Mouse (Mus musculus) lung, embryonic 14.5 days (tissue): ENCODE measurements around the gene Fkbp1a. TPM values are rescaled to one million over a fixed set of nuclear protein-coding genes. Genes with fewer than 3 reads are reported as not detected.

ENCODE experiments used
- ATAC-seq: fragments of 200-750 bp; cut with Nextera tagmentation; 2 replicates; pipeline ENCODE4 v1.8.0; 2017; ENCODE audit warnings: mild to moderate bottlenecking, moderate TSS enrichment, moderate library complexity; ENCODE audit not compliant: insufficient read depth
- DNase-seq: peaks from one replicate; pipeline ENCODE4 v3.0.0-alpha.2; 2015
- H3K27ac ChIP-seq: fragments of 300-500 bp; sonication (generic); 2 replicates; pipeline ENCODE4 v1.5.1; 2014; ENCODE audit warnings: low read depth, mild to moderate bottlenecking, moderate library complexity
- H3K27me3 ChIP-seq: fragments of 300-500 bp; sonication (generic); 2 replicates; pipeline ENCODE4 v1.6.1; 2014; ENCODE audit warnings: low read length, control low read depth; ENCODE audit not compliant: insufficient read depth
- H3K36me3 ChIP-seq: fragments of 300-500 bp; sonication (generic); 2 replicates; pipeline ENCODE4 v1.6.1; 2014; ENCODE audit warnings: control low read depth; ENCODE audit not compliant: insufficient read depth
- H3K4me1 ChIP-seq: fragments of 300-500 bp; sonication (generic); 2 replicates; pipeline ENCODE4 v1.6.1; 2014; ENCODE audit warnings: antibody characterized with exemption, control low read depth; ENCODE audit not compliant: insufficient read depth
- H3K4me2 ChIP-seq: fragments of 300-500 bp; sonication (generic); 2 replicates; pipeline ENCODE4 v1.6.1; 2014; ENCODE audit warnings: mild to moderate bottlenecking
- H3K4me3 ChIP-seq: fragments of 300-500 bp; sonication (generic); 2 replicates; pipeline ENCODE4 v1.5.1; 2014; ENCODE audit warnings: low read depth, low read length
- H3K9ac ChIP-seq: fragments of 300-500 bp; sonication (generic); 2 replicates; pipeline ENCODE4 v1.6.1; 2014
- H3K9me3 ChIP-seq: fragments of 300-500 bp; sonication (generic); 2 replicates; pipeline ENCODE4 v1.6.1; 2016; ENCODE audit warnings: low read depth, low read length, control low read depth
- CTCF ChIP-seq: IDR thresholded peaks from 2 replicates; pipeline ENCODE4 v1.5.1; 2016; ENCODE audit warnings: antibody characterized with exemption, low read depth
- WGBS: fragments of 180-500 bp; shearing (Covaris S2); extraction: QIAGEN DNeasy Blood & Tissue Kit; methylation state at CpG from one replicate; pipeline ENCODE4 v1.1.7; 2014; 5-methylcytosine and 5-hydroxymethylcytosine counted together
- polyA plus RNA-seq: library from polyadenylated mRNA; unstranded; fragments of >200 nt; fragmentation: Nextera tagmentation; extraction: Ambion mirVana; gene quantifications from 2 replicates; pipeline ENCODE4 v1.2.1, GENCODE M21; 2014

Fkbp1a gene
- polyA plus RNA-seq, 1 experiment from 2014 or later = 873 TPM

- H3K27me3 ChIP-seq = no peaks in the 10 kb centered on the region
- H3K4me1 ChIP-seq = peaks cover 4% of the 10 kb centered on the region; the same call in 1 of the 2 replicates
- H3K4me2 ChIP-seq = no peak overlapping the region
- no peak overlapping the region for H3K27ac ChIP-seq
- ATAC-seq = no peak
- no peaks in the 10 kb centered on the region for H3K36me3 ChIP-seq
- DNase-seq = no peak
- no peaks in the 10 kb centered on the region for H3K9me3 ChIP-seq
- H3K4me3 ChIP-seq = no peak overlapping the region
- WGBS = 77% methylated on average over 4 of the region's 4 CpGs
- no peak overlapping the region for H3K9ac ChIP-seq
- TF ChIP-seq CTCF = no peak
Observed at GRCm38 (mm10) chr2:151579183-151579582, 36.9 kb downstream of the Fkbp1a start.

GRCm38 (mm10) chr2:151580945-151581344 is 38.7 kb downstream of the Fkbp1a start:
- no peak for ATAC-seq
- no peak for TF ChIP-seq CTCF
- Histone ChIP-seq H3K9ac (no peak overlapping the region), H3K36me3 (no peaks in the 10 kb centered on the region), H3K27ac (no peak overlapping the region), H3K4me3 (no peak overlapping the region), H3K9me3 (no peaks in the 10 kb centered on the region), H3K4me2 (no peak overlapping the region), H3K4me1 (peaks cover 4% of the 10 kb centered on the region; the same call in 1 of the 2 replicates), H3K27me3 (no peaks in the 10 kb centered on the region)
- DNase-seq = no peak
- WGBS = 25% methylated on average over 1 of the region's 1 CpGs

DNA sequence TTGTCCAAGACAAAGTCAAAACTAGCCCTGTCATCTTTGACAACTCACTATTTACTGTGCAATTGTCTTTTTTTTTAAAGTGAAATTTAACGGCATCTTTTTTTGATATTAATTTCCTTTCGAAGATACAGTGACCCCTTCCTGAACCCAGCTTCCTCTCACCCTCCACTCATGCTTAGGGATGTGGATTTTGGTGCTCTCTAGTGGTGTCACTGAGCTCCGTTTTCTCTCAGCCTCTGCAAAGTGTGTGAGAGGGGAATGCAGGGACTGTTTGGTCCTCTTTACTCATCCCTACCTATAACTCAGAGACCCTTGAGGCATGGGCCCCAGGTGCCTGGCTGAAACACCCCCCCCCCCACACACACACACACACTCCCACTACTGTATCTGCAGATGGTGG is 43.7 kb downstream of the Fkbp1a start:
- H3K9me3 ChIP-seq = no peaks in the 10 kb centered on the region
- H3K4me3 ChIP-seq = no peak overlapping the region
- H3K27ac ChIP-seq = no peak overlapping the region
- no peaks in the 10 kb centered on the region for H3K36me3 ChIP-seq
- no peaks in the 10 kb centered on the region for H3K4me1 ChIP-seq
- DNase-seq = peak; percentile 29
- no peak for ATAC-seq
- H3K4me2 ChIP-seq = no peak overlapping the region
- no peaks in the 10 kb centered on the region for H3K27me3 ChIP-seq
- 24% methylated on average over 3 of the region's 3 CpGs for WGBS
- TF ChIP-seq CTCF = peak; percentile 19
- H3K9ac ChIP-seq = no peak overlapping the region

DNA sequence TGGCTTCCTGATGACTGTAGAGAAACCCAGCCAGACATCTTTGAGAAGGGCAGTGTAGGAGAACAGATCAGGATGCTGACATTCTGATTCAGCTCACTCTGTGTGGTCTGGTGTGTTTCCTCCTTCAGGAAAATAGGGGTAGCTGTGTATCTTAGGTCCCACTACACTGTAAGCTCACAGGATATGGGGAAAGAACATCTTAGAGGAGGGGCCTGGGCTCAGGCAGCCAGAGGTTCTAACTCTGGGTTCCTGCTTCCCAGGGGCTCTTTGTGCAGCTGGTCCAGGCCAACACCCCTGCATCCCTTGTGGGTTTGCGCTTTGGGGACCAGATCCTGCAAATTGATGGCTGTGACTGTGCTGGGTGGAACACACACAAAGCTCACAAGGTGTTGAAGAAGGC is 44.5 kb downstream of the Fkbp1a start:
- 94% methylated on average over 1 of the region's 1 CpGs for WGBS
- Histone ChIP-seq H3K27me3 (no peaks in the 10 kb centered on the region), H3K4me3 (no peak overlapping the region), H3K36me3 (no peaks in the 10 kb centered on the region), H3K4me2 (no peak overlapping the region), H3K9me3 (no peaks in the 10 kb centered on the region), H3K9ac (no peak overlapping the region), H3K4me1 (no peaks in the 10 kb centered on the region), H3K27ac (no peak overlapping the region)
- no peak for ATAC-seq
- DNase-seq = no peak
- TF ChIP-seq CTCF = no peak

DNA sequence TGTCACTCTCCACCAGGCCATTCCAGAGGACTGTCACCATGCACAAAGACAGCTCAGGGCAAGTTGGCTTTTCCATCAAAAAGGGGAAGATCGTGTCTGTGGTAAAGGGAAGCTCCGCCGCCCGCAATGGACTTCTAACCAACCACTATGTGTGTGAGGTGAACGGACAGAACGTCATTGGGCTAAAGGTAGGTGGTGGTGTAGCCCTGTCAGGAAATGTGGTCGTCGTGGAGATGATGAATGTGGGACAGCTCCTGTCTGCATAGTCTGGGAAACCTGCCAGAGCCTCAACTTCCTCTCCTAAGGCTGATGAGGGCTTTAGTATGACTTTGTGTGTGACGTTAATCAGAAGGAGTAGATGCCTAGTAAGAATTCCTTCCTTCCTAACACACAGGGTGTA is 45.0 kb downstream of the Fkbp1a start:
- DNase-seq (peak; percentile 50), ATAC-seq (peak; percentile 16; the same call in 1 of the 2 replicates)
- Histone ChIP-seq H3K9me3 (no peaks in the 10 kb centered on the region), H3K4me1 (no peaks in the 10 kb centered on the region), H3K4me3 (no peak overlapping the region), H3K4me2 (no peak overlapping the region), H3K36me3 (no peaks in the 10 kb centered on the region), H3K27me3 (no peaks in the 10 kb centered on the region), H3K27ac (no peak overlapping the region), H3K9ac (no peak overlapping the region)
- 55% methylated on average over 9 of the region's 9 CpGs for WGBS
- TF ChIP-seq CTCF = no peak

- no peak overlapping the region for H3K9ac ChIP-seq
- no peaks in the 10 kb centered on the region for H3K36me3 ChIP-seq
- no peak for DNase-seq
- WGBS = 64% methylated on average over 2 of the region's 2 CpGs
- H3K4me2 ChIP-seq = no peak overlapping the region
- no peaks in the 10 kb centered on the region for H3K9me3 ChIP-seq
- H3K27me3 ChIP-seq = no peaks in the 10 kb centered on the region
- no peak overlapping the region for H3K27ac ChIP-seq
- no peak for TF ChIP-seq CTCF
- H3K4me1 ChIP-seq = no peaks in the 10 kb centered on the region
- ATAC-seq = no peak
- no peak overlapping the region for H3K4me3 ChIP-seq
Observed at GRCm38 (mm10) chr2:151598068-151598467, 55.8 kb downstream of the Fkbp1a start.

- no peak overlapping the region for H3K9ac ChIP-seq
- ATAC-seq (no peak), DNase-seq (peak; percentile 56)
- H3K4me2 ChIP-seq = no peak overlapping the region
- WGBS = 55% methylated on average over 4 of the region's 4 CpGs
- H3K27ac ChIP-seq = no peak overlapping the region
- no peaks in the 10 kb centered on the region for H3K27me3 ChIP-seq
- peaks cover 8% of the 10 kb centered on the region for H3K4me1 ChIP-seq
- no peaks in the 10 kb centered on the region for H3K9me3 ChIP-seq
- H3K36me3 ChIP-seq = no peaks in the 10 kb centered on the region
- TF ChIP-seq CTCF = no peak
- H3K4me3 ChIP-seq = no peak overlapping the region
Observed at GRCm38 (mm10) chr2:151602106-151602505, 59.8 kb downstream of the Fkbp1a start.

- 32% methylated on average over 4 of the region's 4 CpGs for WGBS
- H3K27me3 ChIP-seq = no peaks in the 10 kb centered on the region
- no peak overlapping the region for H3K4me2 ChIP-seq
- H3K27ac ChIP-seq = peak overlapping the region; percentile 63
- no peak for TF ChIP-seq CTCF
- H3K4me3 ChIP-seq = no peak overlapping the region
- H3K4me1 ChIP-seq = peaks cover 8% of the 10 kb centered on the region
- H3K9ac ChIP-seq = no peak overlapping the region
- no peaks in the 10 kb centered on the region for H3K9me3 ChIP-seq
- DNase-seq (no peak), ATAC-seq (peak; percentile 8; the same call in 1 of the 2 replicates)
- H3K36me3 ChIP-seq = no peaks in the 10 kb centered on the region
Observed at GRCm38 (mm10) chr2:151603630-151604029, 61.3 kb downstream of the Fkbp1a start.
